Mouse (Mus musculus): ENCODE results near the gene Tgfbr2. TPM values are rescaled to one million over a fixed set of nuclear protein-coding genes. Genes with fewer than 3 reads are reported as not detected.

Gene Tgfbr2
- polyA plus RNA-seq, 1 experiment from 2014 or later, result 9.4 TPM

- no peaks in the 10 kb centered on the region for H3K27me3 ChIP-seq (ENCODE audit: insufficient read depth, poor library complexity, severe bottlenecking)
- 83% methylated on average over 6 of the region's 6 CpGs for WGBS
- H3K4me3 ChIP-seq, result no peak overlapping the region
- DNase-seq (ENCODE audit: low spot score), result no peak
- H3K27ac ChIP-seq, result no peak overlapping the region
- H3K36me3 ChIP-seq, result no peaks in the 10 kb centered on the region; the same call in 1 of the 2 replicates
- no peaks in the 10 kb centered on the region for H3K9me3 ChIP-seq
- H3K4me1 ChIP-seq, result peaks cover 10% of the 10 kb centered on the region; the same call in 1 of the 2 replicates
Observed at GRCm38 (mm10) chr9:116166363-116166762, 8.8 kb downstream of the Tgfbr2 start.

DNA sequence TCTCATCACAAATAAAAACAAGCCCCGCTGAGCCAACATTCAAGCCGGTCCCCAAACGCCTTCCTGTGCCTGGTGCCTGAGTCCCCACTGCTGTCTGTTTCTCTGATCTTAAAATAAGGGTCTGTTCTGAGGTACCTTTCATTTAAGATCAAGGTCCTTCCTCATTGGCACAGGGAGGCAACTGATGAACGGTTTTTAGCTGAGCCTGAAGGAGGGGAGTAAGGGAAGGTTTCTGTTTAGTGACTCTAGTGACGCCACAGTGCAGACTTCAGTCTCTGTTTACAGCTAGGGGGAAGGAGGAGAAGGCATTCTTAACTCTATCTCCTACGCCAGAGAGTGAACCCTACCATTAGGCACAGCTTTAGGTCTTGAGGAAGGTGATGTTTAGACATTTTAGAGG lies 11.3 kb downstream of the Tgfbr2 start:
- H3K27ac ChIP-seq, result no peak overlapping the region
- H3K27me3 ChIP-seq (ENCODE audit: insufficient read depth, poor library complexity, severe bottlenecking), result no peaks in the 10 kb centered on the region
- no peak overlapping the region for H3K4me3 ChIP-seq
- no peaks in the 10 kb centered on the region for H3K9me3 ChIP-seq
- H3K4me1 ChIP-seq, result 0 out of 2 replicates have a peak, but pooled peaks cover 4% of the 10 kb centered on the region
- no peak for DNase-seq (ENCODE audit: low spot score)
- 78% methylated on average over 6 of the region's 6 CpGs for WGBS
- no peaks in the 10 kb centered on the region; the same call in 1 of the 2 replicates for H3K36me3 ChIP-seq

GRCm38 (mm10) chr9:116162866-116163374 lies 12.2 kb downstream of the Tgfbr2 start:
- Histone ChIP-seq H3K9me3 (no peaks in the 10 kb centered on the region), H3K4me3 (no peak overlapping the region), H3K4me1 (0 out of 2 replicates have a peak, but pooled peaks cover 4% of the 10 kb centered on the region), H3K27me3 (ENCODE audit: insufficient read depth, poor library complexity, severe bottlenecking) (no peaks in the 10 kb centered on the region), H3K27ac (no peak overlapping the region), H3K36me3 (peaks cover under 1% of the 10 kb centered on the region; the same call in 1 of the 2 replicates)
- DNase-seq (ENCODE audit: low spot score), result no peak
- WGBS, result 87% methylated on average over 7 of the region's 7 CpGs

DNA sequence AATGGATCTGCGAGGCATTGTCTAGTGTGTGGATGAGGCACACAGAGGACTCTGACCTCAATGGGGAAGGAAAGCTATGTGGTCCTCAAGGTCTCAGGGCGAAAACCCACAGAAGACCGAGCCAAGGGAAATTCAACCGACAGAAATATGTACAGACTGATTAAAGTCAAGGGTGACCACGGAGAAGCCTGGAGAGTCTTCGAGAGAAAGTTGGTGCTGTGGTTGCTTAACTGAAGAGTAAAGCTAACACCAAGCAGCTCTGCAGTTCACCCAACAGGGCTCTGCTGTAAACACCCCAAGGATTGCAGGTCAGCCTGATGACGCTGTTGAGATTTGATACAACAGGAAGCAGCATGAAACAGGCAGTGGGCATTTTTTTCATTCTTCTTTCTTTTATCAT lies 14.3 kb downstream of the Tgfbr2 start:
- H3K9me3 ChIP-seq, result no peaks in the 10 kb centered on the region
- WGBS, result 74% methylated on average over 7 of the region's 7 CpGs
- H3K27ac ChIP-seq, result no peak overlapping the region
- H3K4me3 ChIP-seq, result no peak overlapping the region
- no peaks in the 10 kb centered on the region for H3K27me3 ChIP-seq (ENCODE audit: insufficient read depth, poor library complexity, severe bottlenecking)
- DNase-seq (ENCODE audit: low spot score), result no peak
- no peaks in the 10 kb centered on the region for H3K4me1 ChIP-seq
- H3K36me3 ChIP-seq, result peaks cover 3% of the 10 kb centered on the region; the same call in 1 of the 2 replicates

DNA sequence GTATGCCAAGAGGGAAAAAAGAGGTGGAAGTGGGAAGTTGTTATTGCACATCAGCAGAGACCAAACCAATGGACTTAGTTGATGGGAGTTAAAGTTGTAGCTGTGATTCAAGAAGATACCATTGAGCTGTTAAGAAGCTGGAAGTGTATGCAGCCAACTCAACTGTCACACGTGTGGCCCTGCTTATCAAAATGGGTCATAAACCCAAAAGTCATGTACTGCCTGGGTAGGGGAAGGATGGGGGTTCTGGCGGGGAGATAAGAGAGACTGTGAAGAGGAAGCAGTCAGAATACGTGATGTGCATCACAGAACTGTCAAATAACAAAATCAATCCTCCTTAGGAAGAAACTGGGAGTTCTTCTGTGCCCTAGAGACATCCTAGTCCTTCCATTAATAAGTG lies 15.1 kb downstream of the Tgfbr2 start:
- Histone ChIP-seq H3K27me3 (ENCODE audit: insufficient read depth, poor library complexity, severe bottlenecking) (no peaks in the 10 kb centered on the region), H3K4me1 (no peaks in the 10 kb centered on the region), H3K27ac (no peak overlapping the region), H3K9me3 (no peaks in the 10 kb centered on the region), H3K4me3 (no peak overlapping the region), H3K36me3 (peaks cover 8% of the 10 kb centered on the region; the same call in 1 of the 2 replicates)
- DNase-seq (ENCODE audit: low spot score), result no peak
- WGBS, result 76% methylated on average over 3 of the region's 3 CpGs

- Histone ChIP-seq H3K27ac (no peak overlapping the region), H3K27me3 (ENCODE audit: insufficient read depth, poor library complexity, severe bottlenecking) (no peaks in the 10 kb centered on the region), H3K9me3 (no peaks in the 10 kb centered on the region), H3K4me1 (peaks cover 4% of the 10 kb centered on the region), H3K36me3 (peaks cover 13% of the 10 kb centered on the region), H3K4me3 (no peak overlapping the region)
- no peak for DNase-seq (ENCODE audit: low spot score)
- WGBS, result 79% methylated on average over 5 of the region's 5 CpGs
Observed at GRCm38 (mm10) chr9:116156501-116156900, 18.7 kb downstream of the Tgfbr2 start.

DNA sequence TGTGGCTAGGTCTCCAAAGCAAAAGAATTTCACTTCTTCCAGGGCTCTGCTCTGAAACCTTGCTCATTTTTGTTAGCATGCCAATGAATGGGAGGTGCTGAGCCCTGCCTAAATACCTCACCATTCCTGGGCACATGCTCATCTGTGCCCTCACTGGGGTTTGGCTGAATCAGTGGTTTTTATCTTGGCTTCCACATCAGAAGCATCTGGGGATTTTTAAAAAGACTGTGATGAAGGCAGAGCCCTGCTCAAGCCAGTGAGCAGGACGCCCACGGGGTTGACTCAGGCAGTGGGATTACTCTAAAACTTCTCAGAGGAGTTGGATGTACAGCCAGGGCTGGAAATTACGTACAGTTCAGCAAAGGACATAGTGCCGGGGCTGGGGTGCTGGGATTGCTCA lies 22.3 kb downstream of the Tgfbr2 start:
- WGBS, result 79% methylated on average over 4 of the region's 4 CpGs
- no peak for DNase-seq (ENCODE audit: low spot score)
- H3K27me3 ChIP-seq (ENCODE audit: insufficient read depth, poor library complexity, severe bottlenecking), result no peaks in the 10 kb centered on the region
- no peak overlapping the region for H3K27ac ChIP-seq
- H3K36me3 ChIP-seq, result peaks cover 12% of the 10 kb centered on the region
- no peaks in the 10 kb centered on the region for H3K9me3 ChIP-seq
- H3K4me1 ChIP-seq, result peaks cover 18% of the 10 kb centered on the region
- no peak overlapping the region for H3K4me3 ChIP-seq

DNA sequence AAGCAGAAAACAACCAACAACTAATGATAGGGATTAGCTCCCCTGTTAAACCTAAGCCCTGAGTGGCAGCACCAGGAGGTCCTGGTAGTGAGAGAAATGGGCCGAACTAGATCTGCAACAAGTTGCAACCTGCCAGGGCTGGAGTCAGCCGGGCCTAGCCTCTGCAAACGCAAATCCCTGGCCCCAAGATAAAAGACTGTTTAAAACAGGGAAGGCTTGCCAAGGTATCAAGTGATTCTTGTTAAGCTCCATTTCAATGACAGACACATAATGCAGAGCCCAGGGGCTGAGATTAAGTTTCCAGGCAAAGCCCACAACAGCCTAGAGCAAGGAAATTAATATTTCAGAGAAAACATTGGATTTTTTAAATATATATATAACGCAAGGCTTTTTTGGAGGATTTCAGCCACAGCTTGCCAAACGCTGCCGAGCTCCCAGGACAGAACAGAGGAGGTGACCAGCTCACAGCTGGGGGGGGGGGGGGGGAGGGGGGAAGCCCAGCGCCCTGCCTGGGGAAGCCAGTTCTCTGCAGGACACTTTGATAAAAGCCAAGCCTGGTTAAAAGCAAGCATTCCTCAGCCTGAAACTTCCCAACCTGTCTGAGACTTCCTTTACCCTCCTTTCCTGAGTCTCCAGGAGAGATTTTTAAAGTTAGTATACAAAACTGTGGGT lies 24.3 kb downstream of the Tgfbr2 start:
- no peak overlapping the region for H3K4me3 ChIP-seq
- peaks cover 32% of the 10 kb centered on the region for H3K4me1 ChIP-seq
- H3K27ac ChIP-seq, result peak overlapping the region; percentile 53; the same call in 1 of the 2 replicates
- 11% methylated on average over 7 of the region's 7 CpGs for WGBS
- H3K9me3 ChIP-seq, result no peaks in the 10 kb centered on the region
- H3K36me3 ChIP-seq, result peaks cover 10% of the 10 kb centered on the region
- no peaks in the 10 kb centered on the region for H3K27me3 ChIP-seq (ENCODE audit: insufficient read depth, poor library complexity, severe bottlenecking)
- DNase-seq (ENCODE audit: low spot score), result no peak

DNA sequence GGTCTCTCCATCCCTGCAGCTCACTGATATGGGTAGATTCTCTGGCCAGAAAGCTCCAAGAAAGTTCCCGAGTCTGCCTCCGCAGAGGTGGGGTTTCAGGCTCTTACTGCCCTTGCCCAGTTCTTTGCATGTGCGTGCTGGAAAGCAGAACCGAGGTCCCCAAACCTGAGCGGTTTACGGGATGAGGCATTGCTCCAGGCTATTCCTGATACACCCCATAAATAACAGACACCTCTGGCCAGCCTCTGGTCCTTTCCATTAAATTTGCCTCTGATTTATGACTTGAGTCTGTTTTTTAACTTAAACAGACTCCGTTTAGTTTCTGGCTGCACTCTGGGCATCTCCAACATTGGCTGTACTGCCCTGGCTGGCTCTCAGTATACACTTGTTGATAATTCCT lies 26.4 kb downstream of the Tgfbr2 start:
- Histone ChIP-seq H3K9me3 (no peaks in the 10 kb centered on the region), H3K27ac (no peak overlapping the region), H3K36me3 (no peaks in the 10 kb centered on the region), H3K4me1 (peaks cover 47% of the 10 kb centered on the region), H3K4me3 (no peak overlapping the region), H3K27me3 (ENCODE audit: insufficient read depth, poor library complexity, severe bottlenecking) (no peaks in the 10 kb centered on the region)
- no peak for DNase-seq (ENCODE audit: low spot score)
- WGBS, result 87% methylated on average over 7 of the region's 7 CpGs

- Histone ChIP-seq H3K4me3 (no peak overlapping the region), H3K9me3 (no peaks in the 10 kb centered on the region), H3K4me1 (peaks cover 41% of the 10 kb centered on the region), H3K27me3 (ENCODE audit: insufficient read depth, poor library complexity, severe bottlenecking) (no peaks in the 10 kb centered on the region), H3K36me3 (no peaks in the 10 kb centered on the region), H3K27ac (peak overlapping the region; percentile 76)
- DNase-seq (ENCODE audit: low spot score), result no peak
- 36% methylated on average over 9 of the region's 9 CpGs for WGBS
Observed at GRCm38 (mm10) chr9:116146235-116146634, 28.9 kb downstream of the Tgfbr2 start.

GRCm38 (mm10) chr9:116145231-116145641 lies 29.9 kb downstream of the Tgfbr2 start:
- Histone ChIP-seq H3K27me3 (ENCODE audit: insufficient read depth, poor library complexity, severe bottlenecking) (no peaks in the 10 kb centered on the region), H3K4me3 (no peak overlapping the region), H3K9me3 (no peaks in the 10 kb centered on the region), H3K36me3 (no peaks in the 10 kb centered on the region), H3K4me1 (peaks cover 31% of the 10 kb centered on the region), H3K27ac (peak overlapping the region; percentile 76)
- no peak for DNase-seq (ENCODE audit: low spot score)
- WGBS, result 35% methylated on average over 10 of the region's 10 CpGs

- no peak overlapping the region for H3K4me3 ChIP-seq
- DNase-seq (ENCODE audit: low spot score), result no peak
- H3K27me3 ChIP-seq (ENCODE audit: insufficient read depth, poor library complexity, severe bottlenecking), result no peaks in the 10 kb centered on the region
- H3K9me3 ChIP-seq, result no peaks in the 10 kb centered on the region
- H3K36me3 ChIP-seq, result no peaks in the 10 kb centered on the region
- no peak overlapping the region for H3K27ac ChIP-seq
- 86% methylated on average over 6 of the region's 6 CpGs for WGBS
- H3K4me1 ChIP-seq, result peaks cover 22% of the 10 kb centered on the region
Observed at GRCm38 (mm10) chr9:116140422-116140821, 34.7 kb downstream of the Tgfbr2 start.

DNA sequence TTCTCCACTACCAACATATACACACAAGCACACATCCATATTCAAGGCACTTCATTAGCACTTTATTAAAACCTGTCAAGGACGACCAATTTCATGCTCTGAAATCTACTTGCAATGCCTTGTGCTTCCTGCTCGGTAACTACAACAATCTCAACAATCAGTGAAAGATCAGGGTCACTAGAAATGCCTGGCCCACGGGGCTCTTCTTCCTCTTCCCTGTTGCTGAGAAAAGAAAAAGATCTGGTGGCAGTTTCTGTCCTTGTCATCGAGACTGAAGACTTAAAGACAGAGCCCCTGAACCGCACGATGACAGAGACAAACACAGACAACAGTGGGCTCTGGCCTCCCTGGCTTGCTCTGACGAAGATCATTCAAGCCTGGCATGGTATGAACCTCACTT lies 35.6 kb downstream of the Tgfbr2 start:
- no peak overlapping the region for H3K4me3 ChIP-seq
- no peak overlapping the region for H3K27ac ChIP-seq
- DNase-seq (ENCODE audit: low spot score), result no peak
- H3K9me3 ChIP-seq, result no peaks in the 10 kb centered on the region
- H3K4me1 ChIP-seq, result peaks cover 22% of the 10 kb centered on the region
- 67% methylated on average over 7 of the region's 7 CpGs for WGBS
- no peaks in the 10 kb centered on the region for H3K36me3 ChIP-seq
- no peaks in the 10 kb centered on the region for H3K27me3 ChIP-seq (ENCODE audit: insufficient read depth, poor library complexity, severe bottlenecking)

Data from heart, embryonic 10.5 days (tissue).